Mouse (Mus musculus): ENCODE results near the gene Grik3.

Gene Grik3

DNA sequence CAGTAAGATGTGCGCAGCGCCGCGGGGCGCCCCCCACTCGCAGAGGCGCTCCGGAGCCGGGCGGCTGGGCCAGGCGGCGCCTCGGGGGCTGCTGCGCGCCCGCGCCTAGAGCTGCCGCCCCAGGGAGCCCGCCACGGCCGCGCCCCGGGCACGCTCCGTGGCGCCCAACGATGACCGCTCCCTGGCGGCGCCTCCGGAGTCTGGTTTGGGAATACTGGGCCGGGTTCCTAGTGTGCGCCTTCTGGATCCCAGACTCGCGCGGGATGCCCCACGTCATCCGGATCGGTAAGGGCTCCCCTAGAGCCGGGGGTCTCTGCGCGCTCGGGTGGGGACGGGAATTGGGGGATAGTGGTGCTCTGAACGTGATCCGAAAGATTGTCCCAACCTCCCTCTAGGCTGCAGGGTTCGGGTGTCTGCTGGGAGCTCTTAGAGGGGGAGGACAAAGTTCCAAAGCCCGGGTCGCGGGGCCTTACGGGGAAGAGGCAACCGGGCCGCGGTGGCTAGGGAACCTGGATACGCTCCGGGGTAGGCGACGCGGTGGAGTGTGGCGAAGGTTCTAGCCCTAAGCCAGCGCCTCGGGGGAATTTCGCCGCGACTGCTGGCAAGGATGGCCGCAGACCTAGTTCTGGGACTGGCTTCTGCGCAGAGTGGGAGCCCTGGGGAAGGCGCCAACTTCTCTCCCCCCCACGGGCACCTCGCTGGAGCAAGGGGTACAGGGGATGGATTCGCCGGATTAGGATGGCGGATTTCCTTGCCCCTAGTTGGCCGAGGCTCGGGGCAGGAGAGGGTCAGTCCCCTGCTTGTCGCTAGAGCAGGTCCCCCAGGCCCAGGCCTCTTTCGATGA is at the start of gene Grik3:
Gene Grik3, plus strand, starts transcription at position 40 of the 844 bp plus-strand sequence.
- no peak for DNase-seq (ENCODE audit: low read depth, low spot score)

- DNase-seq (ENCODE audit: low read depth, low spot score): no peak
Observed at GRCm38 (mm10) chr4:125441821-125442220, 48.7 kb upstream of the Grik3 start.

DNA sequence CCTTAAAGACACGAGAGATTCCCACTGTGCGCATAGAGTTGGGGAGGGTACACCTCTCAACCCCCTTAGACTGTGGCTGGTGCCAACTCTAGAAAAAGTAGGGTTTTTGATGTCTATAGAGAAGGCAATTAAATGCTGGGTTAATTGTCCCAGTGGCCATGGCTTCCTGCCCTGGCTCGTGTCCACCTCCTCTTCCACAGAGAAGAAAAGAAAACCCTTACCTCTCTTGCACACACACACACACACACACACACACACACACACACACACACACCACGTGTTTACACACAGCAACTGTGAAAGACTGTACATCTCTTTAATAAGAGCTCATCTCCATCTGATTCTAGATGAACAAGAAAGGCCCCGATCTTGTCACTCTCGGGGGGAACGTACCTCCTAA is 46.1 kb upstream of the Grik3 start:
- DNase-seq (ENCODE audit: low read depth, low spot score): no peak

DNA sequence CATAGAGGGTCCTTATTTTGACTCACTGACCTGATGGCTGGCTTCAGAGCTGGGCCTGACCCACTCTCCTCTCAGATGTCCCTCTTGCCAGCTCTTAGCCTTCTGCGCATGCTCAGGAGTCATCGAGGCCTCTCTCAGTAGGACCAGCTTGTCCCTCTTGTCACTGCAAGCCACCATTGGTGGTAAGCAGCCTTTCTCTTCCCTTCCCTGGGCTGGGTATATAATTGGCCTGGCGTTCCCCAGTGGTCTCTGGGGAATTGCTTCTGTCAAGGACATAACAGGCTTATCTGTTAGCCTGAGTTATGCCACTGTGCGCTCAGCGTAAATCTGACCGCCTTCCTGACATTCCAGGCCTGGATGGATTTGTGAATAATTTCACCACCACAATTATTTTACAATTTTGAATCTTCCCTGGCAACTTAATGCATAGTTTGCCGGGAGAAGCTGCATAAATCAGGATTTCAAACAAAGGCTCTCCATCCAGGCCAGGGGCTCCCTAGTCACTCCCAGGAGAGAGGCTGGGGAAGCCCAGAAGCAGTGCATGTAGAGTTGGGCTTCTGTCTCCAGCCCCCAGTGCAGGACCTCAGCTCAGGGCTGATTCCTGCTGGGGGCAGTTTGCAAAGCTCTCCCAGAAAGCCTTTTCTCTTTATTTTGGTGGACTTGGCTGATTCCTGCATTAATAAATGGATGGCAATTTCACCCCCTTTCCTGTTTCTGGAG is 39.7 kb upstream of the Grik3 start:
- DNase-seq (ENCODE audit: low read depth, low spot score): peak; percentile 78

GRCm38 (mm10) chr4:125451821-125452220 is 38.7 kb upstream of the Grik3 start:
- no peak for DNase-seq (ENCODE audit: low read depth, low spot score)

- DNase-seq (ENCODE audit: low read depth, low spot score): no peak
Observed at GRCm38 (mm10) chr4:125456506-125456905, 34.0 kb upstream of the Grik3 start.

- DNase-seq (ENCODE audit: low read depth, low spot score): no peak
Observed at GRCm38 (mm10) chr4:125457152-125458093, 33.1 kb upstream of the Grik3 start.

DNA sequence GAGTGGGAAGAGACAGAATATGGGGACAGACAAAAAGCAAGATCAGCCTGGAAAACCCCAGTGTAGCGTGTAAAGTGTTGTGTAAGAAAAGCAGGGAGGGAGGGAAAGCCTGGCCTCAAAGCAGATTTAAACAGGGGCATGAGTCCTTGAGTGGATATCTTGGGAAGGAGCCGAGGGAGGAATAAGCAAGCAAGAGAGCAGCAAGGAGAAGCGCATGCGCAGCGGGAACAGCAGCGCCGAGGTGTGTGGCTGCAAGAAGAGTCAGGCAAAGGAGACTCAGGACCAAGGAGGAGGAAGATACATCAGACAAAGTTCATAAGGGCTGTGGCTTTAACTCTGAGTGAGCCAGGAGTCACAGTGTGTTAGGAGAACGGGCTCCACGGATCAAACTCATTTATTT is 30.7 kb upstream of the Grik3 start:
- no peak for DNase-seq (ENCODE audit: low read depth, low spot score)

DNA sequence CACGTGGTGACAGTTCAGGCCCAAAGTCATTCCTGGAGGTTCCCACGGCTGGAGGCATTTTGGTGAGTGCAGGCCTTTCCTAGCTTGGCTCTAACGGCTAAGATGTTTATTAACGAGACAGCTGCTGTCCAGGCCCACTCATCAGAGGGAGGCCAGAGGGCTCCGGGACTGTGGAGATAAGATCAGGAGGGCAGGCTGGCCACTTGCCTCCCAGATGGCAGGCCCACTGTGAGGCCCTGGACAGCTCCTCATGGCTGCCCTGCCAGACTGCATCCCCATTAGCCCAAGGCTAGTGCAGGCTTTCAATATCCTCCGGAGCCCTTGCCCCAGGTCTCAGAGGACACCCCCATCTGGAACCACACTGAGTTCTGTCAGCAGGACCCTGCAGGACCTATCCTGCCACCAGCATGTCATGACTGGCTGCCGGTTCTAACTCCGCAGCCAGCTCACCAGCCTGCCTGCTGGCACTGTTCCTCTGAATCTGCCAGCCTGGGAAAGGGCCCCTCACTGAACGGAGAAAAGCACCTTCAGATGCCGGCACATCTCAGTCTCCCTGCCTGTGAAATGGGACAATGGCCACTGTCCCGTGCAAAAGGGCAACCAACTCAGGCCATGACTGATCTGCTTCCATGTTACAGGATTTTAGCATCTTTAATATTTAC is 20.7 kb upstream of the Grik3 start:
- DNase-seq (ENCODE audit: low read depth, low spot score): no peak

GRCm38 (mm10) chr4:125474903-125475302 is 15.6 kb upstream of the Grik3 start:
- no peak for DNase-seq (ENCODE audit: low read depth, low spot score)

- no peak for DNase-seq (ENCODE audit: low read depth, low spot score)
Observed at GRCm38 (mm10) chr4:125478071-125478470, 12.4 kb upstream of the Grik3 start.

GRCm38 (mm10) chr4:125481256-125481655 is 9.2 kb upstream of the Grik3 start:
- no peak for DNase-seq (ENCODE audit: low read depth, low spot score)

- DNase-seq (ENCODE audit: low read depth, low spot score): no peak
Observed at GRCm38 (mm10) chr4:125484131-125484530, 6.4 kb upstream of the Grik3 start.

DNA sequence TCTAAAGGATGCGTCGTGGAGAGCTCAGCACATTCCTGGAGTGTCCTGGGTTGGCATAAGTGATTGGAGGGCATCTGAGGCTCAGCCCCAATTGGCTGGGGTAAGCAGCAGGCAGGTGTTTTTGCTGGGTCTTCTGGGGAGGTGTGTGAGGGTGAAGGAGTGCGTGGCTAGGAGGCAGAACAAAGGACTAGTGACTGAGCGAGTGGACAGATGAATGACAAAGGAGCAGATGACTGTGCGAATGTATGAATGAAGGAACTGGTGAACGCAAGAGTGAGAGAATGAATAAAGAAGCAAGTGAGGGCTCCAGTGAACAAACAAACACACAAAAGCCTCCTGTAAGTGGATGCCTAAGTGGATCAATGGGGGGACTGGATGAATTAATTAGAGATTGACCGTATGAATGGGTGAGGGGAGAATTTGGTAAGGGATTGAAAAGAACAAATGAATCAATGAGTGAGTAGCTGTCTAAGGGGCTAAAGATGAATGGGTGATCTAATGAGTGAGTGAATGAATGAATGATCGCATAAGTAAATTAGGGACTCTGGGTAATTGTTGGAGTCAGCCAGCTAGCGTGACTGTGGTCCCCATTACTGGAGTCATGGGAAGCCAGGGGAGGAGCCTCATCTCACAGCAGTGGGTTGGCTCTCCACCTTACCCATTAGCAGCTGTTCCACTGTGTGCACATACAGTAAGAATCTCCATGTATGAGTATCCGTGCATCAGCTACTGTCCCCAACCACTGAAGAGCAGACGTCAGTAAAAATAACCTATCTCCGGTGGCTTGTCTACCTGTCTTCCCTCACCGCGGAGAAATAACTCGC is 4.9 kb upstream of the Grik3 start:
- no peak for DNase-seq (ENCODE audit: low read depth, low spot score)

DNA sequence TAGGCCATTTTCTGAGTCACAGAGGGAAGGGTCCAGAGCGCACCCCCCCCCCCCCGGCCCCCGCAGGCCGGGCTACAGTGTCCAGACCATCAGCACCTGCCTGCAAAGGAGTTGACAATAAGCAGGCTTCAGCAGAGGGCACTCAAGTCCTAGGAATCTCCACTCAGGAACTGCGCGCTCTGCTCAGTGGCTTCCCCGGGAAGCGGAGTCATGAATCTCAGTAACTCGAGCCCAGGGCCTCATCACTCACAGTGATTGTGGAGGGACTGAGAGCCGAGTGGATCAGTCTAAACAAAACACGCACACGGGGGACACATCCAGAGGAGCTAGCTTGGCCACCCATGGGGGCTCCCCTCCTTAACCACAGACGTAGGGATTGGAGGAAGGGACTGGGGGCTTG is 3.9 kb upstream of the Grik3 start:
- DNase-seq (ENCODE audit: low read depth, low spot score): no peak

GRCm38 (mm10) chr4:125487031-125487430 is 3.5 kb upstream of the Grik3 start:
- no peak for DNase-seq (ENCODE audit: low read depth, low spot score)

- DNase-seq (ENCODE audit: low read depth, low spot score): no peak
Observed at GRCm38 (mm10) chr4:125488796-125489637, 1.5 kb upstream of the Grik3 start.

DNA sequence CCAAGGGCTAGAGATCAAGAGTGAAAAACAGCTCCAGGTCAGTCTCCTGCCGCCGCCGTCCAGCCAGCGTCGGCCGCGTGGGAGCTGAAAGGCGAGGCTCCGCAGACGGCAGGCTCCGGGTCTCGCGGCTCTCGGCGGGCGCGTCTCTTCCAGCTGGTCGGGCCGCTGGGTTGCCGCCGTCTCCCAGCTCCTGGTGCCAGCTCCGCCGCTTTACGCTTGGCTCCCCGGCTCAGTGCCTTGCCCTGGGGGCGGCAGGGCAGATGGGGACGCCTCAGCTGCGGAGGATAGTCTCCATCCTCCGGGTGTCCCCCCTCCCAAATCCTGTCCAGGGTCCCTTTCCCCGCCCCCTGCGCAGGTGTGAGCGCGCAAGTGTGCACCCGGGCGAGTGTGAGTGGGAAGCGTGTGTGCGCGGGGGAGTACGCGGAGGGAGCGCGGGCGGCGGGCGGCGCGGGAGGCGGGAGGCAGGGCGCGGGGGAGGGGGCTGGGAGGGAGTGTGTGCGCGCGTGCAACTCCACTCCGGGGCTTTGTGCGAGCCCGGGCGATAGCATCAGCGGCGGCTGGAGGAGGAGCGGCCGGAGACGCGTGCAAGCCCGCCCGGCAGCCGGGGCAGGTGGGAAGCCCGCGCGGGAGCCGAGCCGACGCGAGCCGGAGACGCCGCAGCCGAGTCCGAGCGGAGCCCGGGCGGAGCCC is 454 bp upstream of the Grik3 start:
- no peak for DNase-seq (ENCODE audit: low read depth, low spot score)

All from mesoderm, embryonic 11.5 days (tissue).